Mouse (Mus musculus): ENCODE measurements at regions not wholly inside any gene's neighbourhood (a gene's known extent, or its start where the extent isn't known, plus 50 kb on each side); places are given as distances from the start of the nearest gene placed in this dataset.

GRCm38 (mm10) chr13:99057293-99057588, 72.9 kb upstream of the 1700024P04Rik start:
- no peak for DNase-seq (ENCODE audit: low spot score)

GRCm38 (mm10) chr13:99056432-99057292, 72.3 kb upstream of the 1700024P04Rik start:
- DNase-seq (ENCODE audit: low spot score) = no peak

GRCm38 (mm10) chr13:99055609-99056321, 71.4 kb upstream of the 1700024P04Rik start:
- DNase-seq (ENCODE audit: low spot score) = no peak

- no peak for DNase-seq (ENCODE audit: low spot score)
Measured at GRCm38 (mm10) chr13:99052076-99052475, 67.7 kb upstream of the 1700024P04Rik start.

GRCm38 (mm10) chr13:99049699-99050098, 65.3 kb upstream of the 1700024P04Rik start:
- DNase-seq (ENCODE audit: low spot score) = no peak

GRCm38 (mm10) chr13:99048651-99049100, 64.3 kb upstream of the 1700024P04Rik start:
- no peak for DNase-seq (ENCODE audit: low spot score)

- DNase-seq (ENCODE audit: low spot score) = no peak
Measured at GRCm38 (mm10) chr13:99047219-99047618, 62.9 kb upstream of the 1700024P04Rik start.

GRCm38 (mm10) chr13:99046737-99047136, 62.4 kb upstream of the 1700024P04Rik start:
- DNase-seq (ENCODE audit: low spot score) = no peak

GRCm38 (mm10) chr13:99042086-99042485, 57.7 kb upstream of the 1700024P04Rik start:
- no peak for DNase-seq (ENCODE audit: low spot score)

GRCm38 (mm10) chr13:99041256-99041655, 56.9 kb upstream of the 1700024P04Rik start:
- DNase-seq (ENCODE audit: low spot score) = no peak

- DNase-seq (ENCODE audit: low spot score) = no peak
Measured at GRCm38 (mm10) chr13:99040846-99041245, 56.5 kb upstream of the 1700024P04Rik start.

- DNase-seq (ENCODE audit: low spot score) = no peak
Measured at GRCm38 (mm10) chr13:99040171-99040570, 55.8 kb upstream of the 1700024P04Rik start.

- no peak for DNase-seq (ENCODE audit: low spot score)
Measured at GRCm38 (mm10) chr13:99039063-99039385, 54.7 kb upstream of the 1700024P04Rik start.

- no peak for DNase-seq (ENCODE audit: low spot score)
Measured at GRCm38 (mm10) chr13:99038198-99039062, 54.1 kb upstream of the 1700024P04Rik start.

- DNase-seq (ENCODE audit: low spot score) = no peak
Measured at GRCm38 (mm10) chr13:99037131-99037530, 52.8 kb upstream of the 1700024P04Rik start.

All from urinary bladder, postnatal 10 days (tissue).